Mouse (Mus musculus): ENCODE measurements around the gene Hist1h2bb. TPM values are rescaled to one million over a fixed set of nuclear protein-coding genes. Genes with fewer than 3 reads are reported as not detected.
"Not testable (repeated sequence)": the region's sequence is repeated elsewhere in the genome, so short reads cannot be mapped to it uniquely, and the experiment has no call there.

The Hist1h2bb gene
- 4.0 and 4.9 TPM in 2 replicates for polyA plus RNA-seq (2015; fragmentation: Nextera tagmentation; extraction: Ambion mirVana)

DNA sequence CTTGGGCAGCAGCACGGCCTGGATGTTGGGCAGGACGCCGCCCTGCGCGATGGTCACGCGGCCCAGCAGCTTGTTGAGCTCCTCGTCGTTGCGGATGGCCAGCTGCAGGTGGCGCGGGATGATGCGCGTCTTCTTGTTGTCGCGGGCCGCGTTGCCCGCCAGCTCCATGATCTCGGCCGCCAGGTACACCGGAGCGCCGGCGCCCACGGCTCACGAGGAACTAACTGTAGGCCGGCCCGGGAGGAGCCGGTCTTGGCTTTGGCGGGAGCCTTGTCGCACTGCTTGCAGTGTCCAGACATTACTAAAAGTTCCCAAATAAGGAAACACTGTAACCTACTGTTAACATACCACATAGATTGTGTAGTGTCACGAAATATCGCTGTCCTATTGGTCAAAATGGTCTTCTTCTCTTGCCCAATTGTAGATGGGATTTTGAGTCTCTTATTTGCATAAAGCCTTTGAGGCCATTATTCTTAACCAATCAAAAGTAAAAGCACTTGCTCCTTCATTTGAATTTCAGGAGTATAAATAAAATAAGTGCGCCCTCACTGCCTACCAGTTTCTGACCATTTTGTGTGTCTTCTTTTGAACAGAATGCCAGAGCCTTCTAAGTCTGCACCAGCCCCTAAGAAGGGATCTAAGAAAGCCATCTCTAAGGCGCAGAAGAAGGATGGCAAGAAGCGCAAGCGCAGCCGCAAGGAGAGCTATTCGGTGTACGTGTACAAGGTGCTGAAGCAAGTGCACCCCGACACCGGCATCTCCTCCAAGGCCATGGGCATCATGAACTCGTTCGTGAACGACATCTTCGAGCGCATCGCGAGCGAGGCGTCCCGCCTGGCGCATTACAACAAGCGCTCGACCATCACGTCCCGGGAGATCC is at the start of gene Hist1h2bb:
TSS of gene Hist1h2bb (plus strand) at position 534 of the 880 bp plus-strand sequence.
- peak within 1 kb of the TSS; percentile 75 for H3K9ac ChIP-seq (ENCODE audit: low read length)
- not testable (repeated sequence) for H3K36me3 ChIP-seq (ENCODE audit: control insufficient read depth, insufficient read depth, low read length); H3K9me3 ChIP-seq (ENCODE audit: control insufficient read depth, low read length); H3K27me3 ChIP-seq (ENCODE audit: control insufficient read depth, insufficient read depth, low read depth, low read length)
- H3K4me2 ChIP-seq (ENCODE audit: low read depth, low read length) = peak within 1 kb of the TSS; percentile 63
- H3K4me3 ChIP-seq (ENCODE audit: low read length) = peak within 1 kb of the TSS; percentile 52
- peak; percentile 92 for ATAC-seq (ENCODE audit: low read depth)
- H3K4me1 ChIP-seq (replicated peaks; ENCODE audit: control insufficient read depth, insufficient read depth, low read length) = peaks cover 15% of the 10 kb centered on the region
- H3K27ac ChIP-seq (ENCODE audit: low read length) = peak within 1 kb of the TSS; percentile 99
- under 1% methylated on average over 38 of the region's 58 CpGs for WGBS

DNA sequence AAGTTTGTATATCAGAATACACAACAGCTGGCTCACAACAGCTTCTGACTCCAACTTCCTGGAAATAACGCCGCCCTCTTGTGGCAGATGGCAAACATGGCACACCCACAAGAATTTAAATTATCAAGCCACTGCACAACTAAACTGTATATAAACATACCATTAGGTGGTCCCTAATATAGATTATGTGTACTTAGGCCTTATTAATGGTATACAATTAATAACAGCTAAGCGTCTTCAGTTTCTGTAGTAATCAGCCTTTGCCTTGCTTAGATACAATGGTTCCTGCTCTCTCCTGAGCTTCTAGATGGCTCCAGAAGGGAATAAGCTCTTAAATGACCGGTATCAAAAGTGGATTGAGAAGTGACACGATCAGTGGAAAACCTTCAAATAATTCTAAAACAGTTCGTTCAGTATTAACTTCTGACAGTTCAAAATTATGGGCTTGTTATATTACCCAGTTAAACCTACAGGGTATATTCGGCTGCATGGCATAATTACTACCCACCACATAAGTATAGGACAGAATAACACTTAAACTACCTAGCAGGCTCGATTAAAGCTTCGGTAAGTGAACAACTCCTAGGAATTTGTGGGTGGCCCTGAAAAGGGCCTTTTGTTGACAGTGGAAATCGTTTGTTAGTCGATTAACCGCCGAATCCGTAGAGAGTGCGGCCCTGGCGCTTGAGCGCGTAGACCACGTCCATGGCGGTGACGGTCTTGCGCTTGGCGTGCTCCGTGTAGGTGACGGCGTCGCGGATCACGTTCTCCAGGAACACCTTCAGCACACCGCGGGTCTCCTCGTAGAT is 48.8 kb upstream of the Hist1h2bb start:
- WGBS = 0% methylated on average over 21 of the region's 32 CpGs
- Histone ChIP-seq H3K9ac (ENCODE audit: low read length) (peak overlapping the region; percentile 63), H3K36me3 (ENCODE audit: control insufficient read depth, insufficient read depth, low read length) (no peaks in the 10 kb centered on the region), H3K9me3 (ENCODE audit: control insufficient read depth, low read length) (no peaks in the 10 kb centered on the region), H3K4me3 (ENCODE audit: low read length) (peak overlapping the region; percentile 51), H3K4me1 (replicated peaks; ENCODE audit: control insufficient read depth, insufficient read depth, low read length) (peaks cover 18% of the 10 kb centered on the region), H3K4me2 (ENCODE audit: low read depth, low read length) (peak overlapping the region; percentile 74), H3K27me3 (ENCODE audit: control insufficient read depth, insufficient read depth, low read depth, low read length) (no peaks in the 10 kb centered on the region), H3K27ac (ENCODE audit: low read length) (peak overlapping the region; percentile 91)
- ATAC-seq (ENCODE audit: low read depth) = peak; percentile 39

DNA sequence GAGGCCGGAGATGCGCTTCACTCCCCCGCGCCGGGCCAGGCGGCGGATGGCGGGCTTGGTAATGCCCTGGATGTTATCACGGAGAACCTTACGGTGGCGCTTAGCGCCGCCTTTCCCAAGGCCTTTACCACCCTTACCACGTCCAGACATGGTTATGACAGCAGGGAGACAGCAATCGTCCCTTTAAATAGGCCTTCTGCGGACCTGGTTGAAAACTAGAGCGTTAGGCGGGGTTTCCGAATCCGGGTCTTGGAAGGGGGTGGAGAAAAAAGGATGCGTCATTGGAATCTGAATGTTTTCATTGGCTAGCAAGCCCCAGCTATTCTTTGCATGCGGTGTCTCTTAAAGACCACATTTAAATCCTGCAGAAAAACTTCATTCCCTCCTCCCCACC is 48.2 kb upstream of the Hist1h2bb start, which contains the start of gene Hist1h4c:
TSS of gene Hist1h4c (minus strand) at position 155 of the 394 bp plus-strand sequence.
- Histone ChIP-seq H3K4me2 (ENCODE audit: low read depth, low read length) (peak within 1 kb of the TSS; percentile 74), H3K36me3 (ENCODE audit: control insufficient read depth, insufficient read depth, low read length) (no peaks in the 10 kb centered on the region), H3K4me1 (replicated peaks; ENCODE audit: control insufficient read depth, insufficient read depth, low read length) (peaks cover 18% of the 10 kb centered on the region), H3K9ac (ENCODE audit: low read length) (peak within 1 kb of the TSS; percentile 63), H3K27me3 (ENCODE audit: control insufficient read depth, insufficient read depth, low read depth, low read length) (no peaks in the 10 kb centered on the region), H3K27ac (ENCODE audit: low read length) (peak within 1 kb of the TSS; percentile 91), H3K9me3 (ENCODE audit: control insufficient read depth, low read length) (no peaks in the 10 kb centered on the region), H3K4me3 (ENCODE audit: low read length) (peak within 1 kb of the TSS; percentile 51)
- peak; percentile 96 for ATAC-seq (ENCODE audit: low read depth)
- 0% methylated on average over 21 of the region's 22 CpGs for whole genome bisulfite sequencing

DNA sequence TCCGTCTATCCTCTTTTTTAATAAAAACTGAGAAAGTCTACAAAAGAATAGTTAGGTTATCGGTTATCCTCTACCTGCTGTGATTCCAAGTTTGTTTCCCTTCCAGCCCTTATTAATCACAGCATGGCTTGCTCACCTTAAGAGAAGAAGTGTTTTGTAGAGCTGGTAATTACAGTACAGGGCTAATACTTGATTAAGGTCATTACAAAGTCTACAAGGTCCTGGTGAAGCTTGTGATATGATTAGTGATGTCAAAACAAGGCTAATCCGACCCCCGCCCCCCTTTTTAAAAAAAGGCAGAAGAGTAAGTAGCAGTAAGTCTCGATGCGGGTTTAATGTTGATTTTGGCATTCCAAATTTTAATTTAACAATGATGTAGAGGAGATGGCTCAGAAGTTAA is 47.5 kb upstream of the Hist1h2bb start:
- Histone ChIP-seq H3K9me3 (ENCODE audit: control insufficient read depth, low read length) (no peaks in the 10 kb centered on the region), H3K9ac (ENCODE audit: low read length) (peak overlapping the region; percentile 43; the same call in 1 of the 2 replicates), H3K4me2 (ENCODE audit: low read depth, low read length) (peak overlapping the region; percentile 47), H3K27me3 (ENCODE audit: control insufficient read depth, insufficient read depth, low read depth, low read length) (no peaks in the 10 kb centered on the region), H3K27ac (ENCODE audit: low read length) (peak overlapping the region; percentile 84), H3K4me1 (replicated peaks; ENCODE audit: control insufficient read depth, insufficient read depth, low read length) (peaks cover 18% of the 10 kb centered on the region), H3K36me3 (ENCODE audit: control insufficient read depth, insufficient read depth, low read length) (no peaks in the 10 kb centered on the region), H3K4me3 (ENCODE audit: low read length) (no peak overlapping the region)
- ATAC-seq (ENCODE audit: low read depth) = no peak
- WGBS = 54% methylated on average over 6 of the region's 6 CpGs

DNA sequence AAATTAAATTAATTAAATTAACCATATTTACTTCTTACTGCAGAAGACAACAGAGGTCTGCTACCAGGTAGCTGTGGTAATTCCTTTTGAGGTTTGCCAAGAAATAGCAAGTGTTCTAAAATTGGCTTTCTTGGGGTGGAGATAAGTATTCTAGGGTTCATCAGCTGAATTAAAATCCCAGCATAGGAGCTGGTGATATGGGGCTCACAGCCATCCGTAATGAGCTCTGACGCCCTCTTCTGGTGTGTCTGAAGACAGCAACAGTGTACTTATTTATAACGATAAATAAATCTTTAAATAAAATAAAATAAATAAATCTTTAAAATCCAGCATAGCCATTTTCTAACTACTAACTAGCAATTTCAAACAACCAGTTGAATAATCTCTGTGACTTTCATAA is 46.8 kb upstream of the Hist1h2bb start:
- no peaks in the 10 kb centered on the region for H3K9me3 ChIP-seq (ENCODE audit: control insufficient read depth, low read length)
- H3K4me1 ChIP-seq (replicated peaks; ENCODE audit: control insufficient read depth, insufficient read depth, low read length) = peaks cover 18% of the 10 kb centered on the region
- no peak overlapping the region for H3K9ac ChIP-seq (ENCODE audit: low read length)
- ATAC-seq (ENCODE audit: low read depth) = no peak
- H3K36me3 ChIP-seq (ENCODE audit: control insufficient read depth, insufficient read depth, low read length) = no peaks in the 10 kb centered on the region
- H3K27me3 ChIP-seq (ENCODE audit: control insufficient read depth, insufficient read depth, low read depth, low read length) = no peaks in the 10 kb centered on the region
- no peak overlapping the region for H3K4me2 ChIP-seq (ENCODE audit: low read depth, low read length)
- WGBS = 67% methylated on average over 3 of the region's 3 CpGs
- no peak overlapping the region for H3K4me3 ChIP-seq (ENCODE audit: low read length)
- H3K27ac ChIP-seq (ENCODE audit: low read length) = no peak overlapping the region

DNA sequence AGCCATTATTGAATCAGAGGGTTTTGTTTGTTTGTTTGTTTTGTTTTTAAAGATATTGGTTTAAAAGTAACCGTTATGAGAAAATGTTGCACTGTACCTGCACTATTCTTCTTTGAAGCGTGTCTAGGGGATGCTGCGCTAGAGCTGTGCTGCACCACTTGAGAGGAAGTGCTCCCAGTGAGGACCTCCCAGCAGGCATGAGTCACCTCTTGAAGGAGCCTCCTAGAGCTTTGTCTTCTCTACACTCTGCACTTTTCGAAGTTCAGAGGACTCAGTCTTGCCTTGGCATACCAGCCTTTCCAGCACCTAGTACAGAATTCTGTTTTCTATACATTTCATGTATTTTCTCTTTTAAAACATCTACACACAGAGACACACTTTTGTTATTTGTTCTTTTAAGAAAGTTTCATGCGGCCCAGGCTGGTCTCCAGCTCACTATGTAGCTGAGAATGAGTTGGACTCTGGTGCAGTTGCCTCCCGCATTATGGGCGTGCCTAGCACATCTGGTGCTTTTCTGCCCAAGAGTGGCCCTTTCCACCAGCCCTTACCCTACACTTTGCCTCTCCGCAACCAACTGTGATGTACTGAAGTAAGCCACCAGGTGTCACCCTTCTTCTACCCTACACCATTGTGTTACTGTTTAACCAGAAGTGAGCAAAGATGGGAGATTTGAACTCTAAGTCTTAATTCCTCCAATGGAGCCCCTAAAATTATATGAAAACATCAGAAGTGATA is 45.6 kb upstream of the Hist1h2bb start:
- no peak overlapping the region for H3K9ac ChIP-seq (ENCODE audit: low read length)
- H3K27ac ChIP-seq (ENCODE audit: low read length) = no peak overlapping the region
- no peak overlapping the region for H3K4me3 ChIP-seq (ENCODE audit: low read length)
- no peaks in the 10 kb centered on the region for H3K27me3 ChIP-seq (ENCODE audit: control insufficient read depth, insufficient read depth, low read depth, low read length)
- peaks cover 17% of the 10 kb centered on the region for H3K4me1 ChIP-seq (replicated peaks; ENCODE audit: control insufficient read depth, insufficient read depth, low read length)
- H3K36me3 ChIP-seq (ENCODE audit: control insufficient read depth, insufficient read depth, low read length) = no peaks in the 10 kb centered on the region
- WGBS = 14% methylated on average over 8 of the region's 8 CpGs
- 0 out of 2 replicates have a peak overlapping the region, but pooled peaks have one; percentile 18 for H3K4me2 ChIP-seq (ENCODE audit: low read depth, low read length)
- peak; percentile 48 for ATAC-seq (ENCODE audit: low read depth)
- H3K9me3 ChIP-seq (ENCODE audit: control insufficient read depth, low read length) = no peaks in the 10 kb centered on the region

DNA sequence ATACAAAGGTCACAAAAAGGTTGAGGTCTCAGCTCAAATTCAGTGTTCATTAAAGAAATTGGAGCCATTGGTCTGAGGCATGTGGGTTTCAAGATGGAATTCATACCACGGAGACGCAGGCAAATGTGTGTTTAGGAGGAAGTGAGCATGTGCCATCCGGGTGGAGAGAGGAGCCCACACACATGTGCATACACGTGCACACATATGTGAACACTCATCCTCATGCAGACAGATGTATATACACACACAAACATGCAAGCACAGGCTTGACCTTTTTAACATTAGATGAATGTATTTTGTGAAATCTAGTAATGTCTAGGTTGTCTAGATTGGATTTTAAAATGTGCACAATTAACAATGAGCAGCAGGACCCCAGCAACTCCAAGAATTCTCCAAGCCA is 44.3 kb upstream of the Hist1h2bb start:
- H3K4me3 ChIP-seq (ENCODE audit: low read length) = no peak overlapping the region
- no peak for ATAC-seq (ENCODE audit: low read depth)
- no peaks in the 10 kb centered on the region for H3K9me3 ChIP-seq (ENCODE audit: control insufficient read depth, low read length)
- H3K36me3 ChIP-seq (ENCODE audit: control insufficient read depth, insufficient read depth, low read length) = no peaks in the 10 kb centered on the region
- H3K27ac ChIP-seq (ENCODE audit: low read length) = no peak overlapping the region
- H3K4me2 ChIP-seq (ENCODE audit: low read depth, low read length) = no peak overlapping the region
- H3K9ac ChIP-seq (ENCODE audit: low read length) = no peak overlapping the region
- peaks cover 11% of the 10 kb centered on the region; the same call in 1 of the 2 replicates for H3K4me1 ChIP-seq (replicated peaks; ENCODE audit: control insufficient read depth, insufficient read depth, low read length)
- 66% methylated on average over 4 of the region's 4 CpGs for WGBS
- no peaks in the 10 kb centered on the region for H3K27me3 ChIP-seq (ENCODE audit: control insufficient read depth, insufficient read depth, low read depth, low read length)

DNA sequence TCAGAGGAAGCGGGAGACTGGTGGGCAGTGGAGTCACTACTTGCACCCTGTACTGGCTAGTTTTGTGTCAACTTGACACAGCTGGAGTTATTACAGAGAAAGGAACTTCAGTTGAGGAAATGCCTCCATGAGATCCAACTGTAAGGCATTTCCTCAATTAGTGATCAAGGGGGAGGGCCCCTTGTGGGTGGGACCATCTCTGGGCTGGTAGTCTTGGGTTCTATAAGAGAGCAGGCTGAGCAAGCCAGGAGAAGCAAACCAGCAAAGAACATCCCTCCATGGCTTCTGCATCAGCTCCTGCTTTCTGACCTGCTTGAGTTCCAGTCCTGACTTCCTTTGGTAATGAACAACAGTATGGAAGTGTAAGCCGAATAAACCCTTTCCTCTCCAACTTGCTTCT is 43.7 kb upstream of the Hist1h2bb start:
- not testable (repeated sequence) for H3K36me3 ChIP-seq (ENCODE audit: control insufficient read depth, insufficient read depth, low read length); H3K9me3 ChIP-seq (ENCODE audit: control insufficient read depth, low read length); H3K4me3 ChIP-seq (ENCODE audit: low read length); H3K27me3 ChIP-seq (ENCODE audit: control insufficient read depth, insufficient read depth, low read depth, low read length); ATAC-seq (ENCODE audit: low read depth); H3K4me2 ChIP-seq (ENCODE audit: low read depth, low read length); H3K27ac ChIP-seq (ENCODE audit: low read length); H3K9ac ChIP-seq (ENCODE audit: low read length)
- 55% methylated on average over 2 of the region's 2 CpGs for WGBS
- peaks cover 11% of the 10 kb centered on the region; the same call in 1 of the 2 replicates for H3K4me1 ChIP-seq (replicated peaks; ENCODE audit: control insufficient read depth, insufficient read depth, low read length)
